In the genomic region with DNA sequence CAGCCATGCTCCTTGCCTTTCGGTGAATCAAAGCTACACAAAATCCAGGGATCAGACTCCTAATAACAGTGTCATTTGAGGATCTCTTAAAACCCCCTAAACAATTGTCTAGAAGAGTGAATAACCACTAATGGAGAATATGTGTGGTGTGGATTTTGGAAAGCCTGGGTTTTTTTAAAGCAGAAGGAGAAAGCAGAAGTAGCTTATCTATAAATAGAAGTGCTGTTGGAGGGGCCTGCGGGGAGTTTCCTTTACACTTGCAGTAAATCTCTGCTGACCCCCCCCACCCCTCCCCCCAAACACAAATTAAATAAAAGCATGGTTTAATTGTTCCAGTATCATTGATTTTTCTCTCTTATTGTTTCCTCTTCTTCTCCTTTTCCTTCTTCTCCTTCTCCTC, we compare ENCODE assay signal across 25 mouse cellular contexts.
DNase-seq lines count a peak whose midpoint lies in the region; ATAC-seq and TF ChIP-seq lines count a peak whose summit lies in the region.
"Had no signal": no experiment of that assay in that cellular context is flagged by ENCODE, and none has a peak within 500 bp of the region (broad histone marks: within the 10 kb centered on the region; RNA-seq: fewer than 3 reads in every experiment).

No protein-coding gene starts in this region.

- H3K79me2 ChIP-seq in MEL (ENCODE audit: control insufficient read depth, insufficient read depth, low read length, poor library complexity): no peaks in the 10 kb centered on the region

- no peaks in the 10 kb centered on the region for H3K36me3 ChIP-seq in MEL (ENCODE audit: control insufficient read depth in 1 of 2, insufficient read depth in 2 of 2, low read length in 2 of 2)
- no peaks in the 10 kb centered on the region for H3K36me3 ChIP-seq in splenic B cell, adult 2 months (ENCODE audit: control insufficient read depth, insufficient read depth, low read length, poor library complexity, severe bottlenecking)
- H3K36me3 ChIP-seq: forebrain, embryonic 10.5 days; G1E; heart, embryonic 12.5 days; heart, embryonic 15.5 days; hindbrain, embryonic 15.5 days had no signal

- TF ChIP-seq POLR2A in MEL (IDR thresholded peaks at IDR 0.05; ENCODE audit: control insufficient read depth in 1 of 2, insufficient read depth in 1 of 2, low read depth in 1 of 2, low read length in 2 of 2, poor library complexity in 1 of 2): no peak

- peak; percentile 52 for DNase-seq in MEL (ENCODE audit: low read depth, low spot score)
- peak; percentile 22 for DNase-seq in splenic B cell, adult 2 months (ENCODE audit: low read depth, low spot score)
- no peak for DNase-seq in c-Kit-positive CD71-positive TER-119-positive erythroid progenitor cells, embryonic 14.5 days (ENCODE audit: low spot score)
- no peak for DNase-seq in T-cell, adult 2 months (ENCODE audit: low spot score)
- no peak for DNase-seq in lung, postnatal 10 days
- DNase-seq: adrenal gland, postnatal 10 days; adrenal gland, postnatal 36 days; cerebellum, adult 11 months; cerebellum, adult 2 months; cerebellum, adult 9-11 months; cerebellum, postnatal 25 days; gastrocnemius, postnatal 10 days; gastrocnemius, postnatal 36 days; heart, adult 11 months; heart, postnatal 10 days; heart, postnatal 36 days; kidney, adult 11 months had no signal

- TF ChIP-seq EP300 in MEL (IDR thresholded peaks at IDR 0.05; ENCODE audit: low read depth in 1 of 2, low read length in 2 of 2): peak; percentile 50 to 53; a peak in 3 of 4 replicates

- no peak overlapping the region for H3K9ac ChIP-seq in MEL (ENCODE audit: control insufficient read depth, low read depth, low read length, poor library complexity, severe bottlenecking)
- H3K9ac ChIP-seq: forebrain, embryonic 13.5 days; heart, embryonic 12.5 days; heart, embryonic 15.5 days; hindbrain, embryonic 15.5 days had no signal

- H3K9me3 ChIP-seq in MEL (replicated peaks; ENCODE audit: insufficient read depth, low read length): no peaks in the 10 kb centered on the region
- H3K9me3 ChIP-seq: forebrain, embryonic 13.5 days; G1E; heart, embryonic 15.5 days; hindbrain, embryonic 15.5 days had no signal

- no peaks in the 10 kb centered on the region for H3K27me3 ChIP-seq in MEL (ENCODE audit: control insufficient read depth in 1 of 2, insufficient read depth in 2 of 2, low read length in 2 of 2)
- H3K27me3 ChIP-seq in splenic B cell, adult 2 months (ENCODE audit: control insufficient read depth, insufficient read depth, low read length, poor library complexity, severe bottlenecking): no peaks in the 10 kb centered on the region
- H3K27me3 ChIP-seq: forebrain, embryonic 13.5 days; heart, embryonic 12.5 days; heart, embryonic 15.5 days; hindbrain, embryonic 15.5 days had no signal

- no peak for TF ChIP-seq CTCF in MEL (IDR thresholded peaks at IDR 0.05 in 2 of 3, conservative IDR thresholded peaks at IDR 0.05 in 1 of 3; ENCODE audit: control insufficient read depth in 1 of 3, insufficient read depth in 1 of 3, low read depth in 2 of 3, low read length in 3 of 3, poor library complexity in 1 of 3, severe bottlenecking in 1 of 3)

- H3K4me3 ChIP-seq in MEL (ENCODE audit: control insufficient read depth in 1 of 2, insufficient read depth in 1 of 2, low read depth in 2 of 2, low read length in 2 of 2): no peak overlapping the region
- H3K4me3 ChIP-seq: forebrain, embryonic 10.5 days; forebrain, embryonic 13.5 days; heart, embryonic 12.5 days; heart, embryonic 15.5 days; hindbrain, embryonic 15.5 days had no signal

- peak; percentile 66; the same call in 1 of the 2 replicates for ATAC-seq in granulocyte monocyte progenitor cell, adult 5-6 weeks (replicated peaks; ENCODE audit: poor library complexity, severe bottlenecking)
- ATAC-seq: forebrain, embryonic 13.5 days; forebrain, embryonic 16.5 days had no signal

- no peaks in the 10 kb centered on the region for H3K4me1 ChIP-seq in MEL (ENCODE audit: control insufficient read depth in 1 of 2, insufficient read depth in 2 of 2, low read length in 2 of 2)
- H3K4me1 ChIP-seq: forebrain, embryonic 10.5 days; forebrain, embryonic 13.5 days; heart, embryonic 12.5 days; heart, embryonic 15.5 days; hindbrain, embryonic 15.5 days had no signal

- TF ChIP-seq RAD21 in MEL (IDR thresholded peaks at IDR 0.05; ENCODE audit: low read depth, low read length): no peak

- H3K27ac ChIP-seq in MEL (ENCODE audit: control insufficient read depth, low read depth, low read length): no peak overlapping the region
- H3K27ac ChIP-seq: forebrain, embryonic 10.5 days; forebrain, embryonic 13.5 days; heart, embryonic 15.5 days; hindbrain, embryonic 15.5 days had no signal

TF ChIP-seq in MEL, 35 proteins besides CTCF, POLR2A, EP300 and RAD21:
- TF ChIP-seq TBP (IDR thresholded peaks at IDR 0.05; ENCODE audit: low read depth, low read length): no peak
- TF ChIP-seq MYB (IDR thresholded peaks at IDR 0.05; ENCODE audit: low read depth, low read length): no peak
- no peak for TF ChIP-seq MYC (IDR thresholded peaks at IDR 0.05; ENCODE audit: low read depth, low read length)
- no peak for TF ChIP-seq MAZ (IDR thresholded peaks at IDR 0.05; ENCODE audit: low read depth, low read length)
- no peak for TF ChIP-seq ZKSCAN1 (IDR thresholded peaks at IDR 0.05; ENCODE audit: low read depth, low read length)
- no peak for TF ChIP-seq MAFK (IDR thresholded peaks at IDR 0.05; ENCODE audit: borderline replicate concordance, low read depth, low read length)
- no peak for TF ChIP-seq ZMIZ1 (IDR thresholded peaks at IDR 0.05; ENCODE audit: low read depth, low read length)
- TF ChIP-seq HCFC1 (IDR thresholded peaks at IDR 0.05; ENCODE audit: low read depth, low read length): no peak
- peak; percentile 92 for TF ChIP-seq RCOR1 (IDR thresholded peaks at IDR 0.05; ENCODE audit: low read depth, low read length)
- TF ChIP-seq JUND (IDR thresholded peaks at IDR 0.05; ENCODE audit: low read depth, low read length): no peak
- TF ChIP-seq E2F4 (IDR thresholded peaks at IDR 0.05; ENCODE audit: borderline replicate concordance, low read depth, low read length): no peak
- no peak for TF ChIP-seq ELF1 (IDR thresholded peaks at IDR 0.05; ENCODE audit: low read depth, low read length)
- TF ChIP-seq GATA1 (IDR thresholded peaks at IDR 0.05; ENCODE audit: low read depth, low read length): no peak
- TF ChIP-seq NELFE (IDR thresholded peaks at IDR 0.05; ENCODE audit: low read depth, low read length): no peak
- TF ChIP-seq ETS1 (IDR thresholded peaks at IDR 0.05; ENCODE audit: low read depth, low read length): no peak
- peak; percentile 53 for TF ChIP-seq ZNF384 (IDR thresholded peaks at IDR 0.05; ENCODE audit: low read depth, low read length)

Comparison
In these comparisons a context has a peak if more than half of its experiments do, and no peak if none do; other contexts are left out.
1. DNase-seq: peak in MEL (single experiment) and splenic B cell, adult 2 months (single experiment); none in c-Kit-positive CD71-positive TER-119-positive erythroid progenitor cells, embryonic 14.5 days (single experiment), T-cell, adult 2 months (single experiment) and lung, postnatal 10 days (single experiment).